Mouse (Mus musculus): ENCODE measurements around the gene Kcnk10.

Gene Kcnk10

DNA sequence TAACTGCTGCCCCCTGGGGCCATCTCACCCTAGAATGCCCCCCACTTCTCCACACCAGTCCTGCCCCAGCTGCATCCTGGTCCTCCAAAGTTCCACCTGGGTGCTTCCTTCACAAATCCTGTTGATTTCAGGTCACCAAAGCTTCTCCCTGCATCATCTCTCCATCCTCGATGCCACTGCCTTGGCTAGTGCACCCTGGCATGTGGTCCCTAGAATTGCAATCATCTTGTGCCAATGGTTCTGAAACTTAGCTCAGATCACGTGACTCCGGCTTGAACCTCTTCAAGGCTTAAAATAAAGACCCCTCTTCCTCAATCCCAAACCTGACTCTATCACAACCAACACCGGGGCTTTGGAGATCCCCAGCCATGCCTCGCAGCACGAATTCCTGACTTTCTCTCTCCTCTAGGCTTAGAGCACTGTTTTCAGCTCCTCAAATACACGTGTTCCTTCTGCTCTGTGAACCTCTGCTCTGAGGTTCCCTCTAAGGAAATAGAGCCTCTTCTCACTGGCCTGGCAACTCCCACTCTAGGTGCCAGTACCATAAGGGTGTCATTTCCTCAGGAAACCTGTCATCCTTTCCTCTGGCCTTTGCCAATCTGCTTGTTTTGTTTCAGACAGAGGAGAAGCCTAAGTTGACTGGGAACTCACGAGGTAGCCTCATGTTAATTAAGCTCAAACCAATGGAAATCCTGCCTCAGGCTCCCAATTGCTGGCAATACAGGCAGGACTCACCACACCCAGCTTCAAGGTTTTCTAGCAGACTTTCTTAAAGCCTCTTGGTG, 6.0 kb downstream of the Kcnk10 start:
- DNase-seq, result no peak

DNA sequence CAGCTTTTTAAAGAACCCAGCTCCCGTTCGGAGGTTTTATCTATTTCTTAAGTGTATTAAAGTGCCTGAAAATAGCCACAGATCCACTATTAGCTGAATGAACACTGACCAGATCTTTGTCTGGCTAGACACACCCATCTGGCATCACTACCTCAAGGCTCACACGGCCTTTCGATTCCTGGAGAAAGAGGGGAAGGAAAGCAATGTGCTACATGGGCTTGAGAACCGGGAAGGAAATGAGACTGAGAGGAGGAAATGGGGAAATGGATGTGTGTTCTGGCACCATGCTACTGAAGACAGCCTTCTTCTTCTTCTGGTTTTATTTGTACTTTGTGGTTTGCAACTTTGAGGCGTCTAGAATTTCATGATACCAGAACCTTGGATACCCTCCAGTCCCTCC, 8.7 kb downstream of the Kcnk10 start:
- DNase-seq, result no peak

DNA sequence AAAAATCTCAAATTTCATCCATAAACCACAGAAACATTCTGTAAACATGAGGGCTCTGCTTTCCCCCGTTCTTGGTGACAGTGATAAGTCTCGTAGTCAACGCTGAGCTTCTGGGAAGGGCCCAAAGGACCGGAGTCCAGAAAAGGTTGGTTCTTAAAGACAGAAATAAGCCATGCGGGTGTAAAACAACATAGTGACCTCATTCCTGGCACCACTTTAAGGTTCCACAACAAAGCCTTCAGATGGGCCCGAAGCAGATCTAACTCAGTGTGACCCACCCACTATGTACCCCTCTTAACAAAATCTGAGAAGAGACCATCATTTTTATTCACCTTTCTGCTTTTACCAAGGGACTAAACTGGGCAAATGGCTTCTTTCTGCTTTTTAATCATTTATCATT, 10.2 kb downstream of the Kcnk10 start:
- DNase-seq, result no peak

DNA sequence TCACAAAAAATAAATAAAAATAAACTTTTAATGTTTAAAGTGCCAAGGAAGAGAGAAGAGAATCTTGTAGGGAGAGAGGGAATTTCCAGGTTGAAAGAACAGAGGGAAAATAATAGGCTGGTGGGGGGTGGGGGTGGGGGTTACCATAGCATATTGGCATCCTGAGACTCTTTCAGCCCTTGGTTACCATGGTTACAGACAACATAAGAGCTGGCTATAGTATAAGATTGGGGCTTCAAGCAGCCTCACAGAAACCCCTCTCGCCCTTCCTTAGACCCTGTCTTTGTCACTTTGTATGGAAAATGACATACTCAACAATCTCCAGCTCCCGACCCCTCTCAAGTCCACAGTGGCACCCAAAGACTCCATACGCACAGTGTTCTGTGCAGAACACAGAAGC, 13.7 kb downstream of the Kcnk10 start:
- DNase-seq, result no peak

DNA sequence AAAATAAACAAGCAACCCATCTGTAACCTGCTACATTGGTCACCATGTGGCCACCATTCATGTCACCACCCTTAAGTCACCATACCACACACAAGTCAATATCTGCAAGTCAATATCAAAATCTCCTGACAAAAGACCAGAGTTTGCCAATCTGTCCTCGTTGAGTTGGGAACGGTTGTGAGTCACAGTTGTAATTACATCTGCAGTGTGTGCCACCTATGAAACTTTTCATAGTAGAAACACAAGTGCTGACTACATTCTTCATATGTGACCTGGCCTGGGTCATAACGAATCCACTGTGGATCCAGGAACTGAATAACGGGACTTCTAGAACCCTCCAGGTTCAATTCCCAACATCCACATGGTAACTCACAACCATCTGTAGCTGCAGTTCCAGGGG, 14.8 kb downstream of the Kcnk10 start:
- DNase-seq, result no peak

DNA sequence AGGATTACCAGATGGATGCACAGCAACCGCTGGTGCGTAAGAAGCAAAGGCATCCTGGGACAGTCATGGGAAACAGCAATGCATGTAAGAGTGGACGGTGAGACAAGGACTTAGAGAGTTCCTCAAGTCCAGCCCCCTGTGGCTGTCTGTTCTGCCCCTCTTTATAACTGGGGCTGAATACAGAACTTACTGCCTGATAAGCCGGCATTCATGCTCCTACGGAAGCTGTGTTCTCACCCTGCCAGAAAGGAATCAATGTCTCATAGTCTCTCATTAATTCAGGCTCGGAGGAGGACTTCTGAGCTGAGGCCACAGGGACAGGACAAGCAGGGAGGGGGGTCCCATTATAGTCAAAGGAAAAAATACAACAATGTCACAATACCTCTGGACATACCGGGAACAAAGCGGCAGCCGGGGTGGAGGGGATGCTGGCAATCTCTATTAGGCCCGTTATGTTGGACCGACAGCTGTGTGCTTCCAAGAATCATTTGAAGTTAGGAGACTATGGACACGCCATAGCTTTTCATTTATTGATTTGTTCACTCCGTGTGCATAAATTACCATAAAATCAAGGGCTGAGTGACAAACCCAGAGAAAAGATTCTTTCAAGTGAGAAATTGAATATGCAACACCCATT, 15.7 kb downstream of the Kcnk10 start:
- no peak for DNase-seq

DNA sequence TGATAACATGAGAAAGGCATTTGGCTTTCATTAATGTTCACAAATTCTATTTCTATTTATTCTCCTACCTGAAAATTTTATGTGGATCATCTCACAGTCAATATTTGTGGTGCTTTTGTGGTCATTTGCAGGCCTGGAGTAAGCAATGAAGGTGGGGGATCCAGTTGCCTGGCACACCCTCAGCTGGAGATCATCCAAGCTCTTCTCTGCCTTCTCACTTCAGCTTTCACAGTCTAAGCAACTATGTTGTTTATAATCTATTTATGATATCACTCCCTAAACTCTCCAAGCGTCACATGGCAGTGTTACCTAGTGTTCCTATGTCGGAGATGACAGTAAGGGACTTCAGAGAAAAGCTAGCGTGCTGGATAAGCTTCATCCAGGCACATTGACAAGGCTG, 18.1 kb downstream of the Kcnk10 start:
- no peak for DNase-seq

DNA sequence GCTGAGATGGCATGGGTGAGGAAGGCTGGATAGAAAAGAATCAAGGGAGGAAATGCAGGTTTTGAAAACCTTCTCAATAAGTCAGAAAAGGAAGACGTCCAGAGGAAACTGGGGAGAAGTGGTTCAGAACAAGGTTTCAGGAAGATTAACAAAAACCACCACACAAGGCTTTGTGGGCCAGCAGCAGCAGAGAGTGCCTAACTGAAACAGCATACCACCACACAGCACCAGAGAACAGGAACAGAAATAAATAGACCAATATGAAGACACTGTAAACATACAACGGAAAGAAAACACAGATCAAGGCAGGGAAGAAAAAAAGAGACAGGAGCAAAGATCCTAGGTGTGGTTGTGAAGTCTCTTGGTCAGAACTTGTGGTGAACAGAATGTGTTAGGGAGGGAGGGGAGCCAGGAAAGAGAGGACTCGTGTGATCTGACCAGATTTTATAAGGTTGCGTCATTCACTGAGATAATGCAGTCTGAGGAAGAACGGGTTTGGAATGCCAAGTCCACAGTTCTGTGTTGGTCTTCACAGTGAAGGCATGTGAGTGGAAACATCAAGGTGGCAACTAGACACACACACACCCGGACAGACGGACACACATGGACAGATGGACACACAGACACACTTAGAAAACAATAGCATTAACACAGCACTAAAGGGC, 21.0 kb downstream of the Kcnk10 start:
- DNase-seq, result no peak

DNA sequence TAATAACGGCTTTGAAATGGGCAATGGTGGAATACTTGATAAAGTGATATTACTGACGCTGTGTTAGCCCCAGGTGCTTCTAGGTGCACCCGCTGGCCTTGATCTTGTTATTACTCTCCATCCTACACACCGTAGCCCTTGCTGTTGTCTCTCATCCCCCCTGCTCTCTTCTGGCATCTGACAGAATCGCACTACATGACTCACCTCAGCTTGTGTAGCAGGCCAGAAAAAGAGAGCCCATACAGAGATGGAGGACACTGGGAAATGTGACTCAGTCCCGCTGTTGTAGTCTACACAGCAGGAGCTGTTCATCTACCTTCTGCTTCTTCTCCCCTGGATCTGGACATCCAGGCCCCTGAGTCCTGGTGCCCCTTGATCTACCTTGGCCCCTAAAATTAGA, 28.1 kb downstream of the Kcnk10 start:
- DNase-seq, result no peak

DNA sequence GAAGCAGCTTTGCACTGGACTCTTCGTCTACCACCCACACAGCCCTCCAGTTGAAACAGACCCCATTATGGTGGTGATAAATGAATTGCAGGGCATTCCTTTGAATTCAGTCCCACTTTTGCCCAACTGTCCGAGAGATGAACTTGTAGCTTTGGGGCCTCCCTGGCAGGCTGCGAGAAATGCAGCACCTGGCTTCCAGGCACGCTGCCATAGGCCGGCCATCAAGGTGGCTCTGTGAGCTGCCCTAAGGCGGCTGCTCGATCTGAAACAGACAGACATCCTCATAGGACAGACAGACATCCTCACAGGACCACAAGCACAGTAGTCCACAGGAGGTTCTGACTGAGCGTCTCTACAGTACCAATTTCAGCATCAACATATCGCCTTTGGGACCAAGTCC, 30.0 kb downstream of the Kcnk10 start:
- no peak for DNase-seq

DNA sequence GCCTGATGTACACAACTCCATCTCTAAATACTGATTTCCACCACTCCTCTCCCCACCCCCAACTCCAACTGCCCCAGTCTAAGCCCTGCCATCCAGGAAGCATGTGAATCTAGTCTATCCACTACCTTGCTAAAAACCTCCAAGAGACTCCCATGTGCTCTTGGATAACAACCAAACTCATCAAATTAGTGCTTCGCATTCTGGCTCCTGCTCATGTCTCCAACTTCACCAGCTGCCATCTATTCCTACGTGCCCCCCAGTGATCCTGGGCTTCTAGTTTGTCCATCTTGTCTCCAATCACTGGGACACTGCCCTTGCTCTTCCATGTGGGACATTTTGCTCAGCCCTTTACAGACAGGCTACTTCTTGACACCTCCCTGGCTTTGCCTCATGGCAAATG, 32.2 kb downstream of the Kcnk10 start:
- DNase-seq, result no peak

DNA sequence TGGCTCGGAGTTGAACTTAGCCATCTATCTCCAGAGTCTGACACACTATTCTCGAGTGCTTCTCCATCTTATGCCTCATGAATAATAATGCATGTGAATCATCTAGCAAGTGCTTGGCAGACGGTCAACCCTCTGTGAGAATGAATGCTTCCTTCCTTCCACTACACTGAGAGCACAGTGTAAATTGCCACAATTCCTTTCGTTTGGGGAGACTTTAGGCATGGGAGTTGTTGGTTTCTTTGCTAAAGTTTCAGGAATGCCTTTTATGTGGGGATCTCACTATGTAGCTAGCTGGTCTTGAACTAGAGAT, 32.9 kb downstream of the Kcnk10 start:
- DNase-seq, result no peak

DNA sequence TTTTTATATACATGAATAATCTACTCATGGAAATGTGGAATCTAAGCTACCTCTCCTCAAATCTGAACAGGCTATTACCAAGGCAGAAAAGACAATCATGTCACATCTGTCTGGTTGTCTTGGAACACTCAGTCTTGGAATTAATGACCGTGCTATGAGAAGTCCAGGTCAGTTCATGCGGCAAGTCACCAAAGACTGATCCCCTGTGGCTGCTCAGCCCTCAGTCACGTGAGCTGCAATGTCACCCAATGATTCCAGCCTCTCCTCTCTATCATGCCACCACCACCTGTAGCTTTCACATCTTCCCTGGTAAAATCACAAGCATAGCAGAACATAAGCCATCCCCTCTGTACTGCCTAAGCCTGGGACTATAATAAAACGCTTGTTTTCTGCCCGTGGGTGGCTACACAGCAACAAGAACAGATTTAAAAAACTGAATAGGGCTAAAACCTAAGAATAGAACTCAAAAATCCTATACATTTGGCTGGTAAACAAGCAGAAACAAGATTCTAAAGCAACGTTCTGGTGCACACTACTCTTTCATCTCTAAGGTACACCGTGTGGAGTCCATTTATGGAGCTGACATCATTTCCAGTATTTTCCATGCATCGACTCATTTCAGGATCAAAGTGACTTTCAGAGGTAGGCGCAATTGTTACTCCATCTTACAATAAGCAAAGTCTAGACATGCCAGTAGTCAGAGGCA, 33.4 kb downstream of the Kcnk10 start:
- no peak for DNase-seq

DNA sequence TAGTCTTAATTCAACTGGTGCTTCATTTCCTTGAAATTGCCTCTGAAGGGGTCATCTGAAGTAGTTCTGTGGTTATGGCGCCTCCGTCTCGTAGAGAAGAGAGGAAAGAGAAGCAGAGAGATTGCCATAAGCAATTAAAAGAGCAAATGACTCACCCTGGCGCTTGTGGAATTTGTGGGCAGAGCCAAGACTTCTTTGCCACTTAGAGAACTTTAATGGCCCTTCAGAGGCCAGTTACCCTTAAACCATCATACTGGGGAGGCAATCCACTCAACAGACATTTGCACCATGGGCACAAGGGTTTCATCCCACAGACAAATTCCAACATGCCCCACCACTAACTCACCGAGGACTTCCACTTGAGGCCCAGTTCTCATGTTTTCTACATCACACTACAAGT, 41.4 kb downstream of the Kcnk10 start:
- DNase-seq, result no peak

DNA sequence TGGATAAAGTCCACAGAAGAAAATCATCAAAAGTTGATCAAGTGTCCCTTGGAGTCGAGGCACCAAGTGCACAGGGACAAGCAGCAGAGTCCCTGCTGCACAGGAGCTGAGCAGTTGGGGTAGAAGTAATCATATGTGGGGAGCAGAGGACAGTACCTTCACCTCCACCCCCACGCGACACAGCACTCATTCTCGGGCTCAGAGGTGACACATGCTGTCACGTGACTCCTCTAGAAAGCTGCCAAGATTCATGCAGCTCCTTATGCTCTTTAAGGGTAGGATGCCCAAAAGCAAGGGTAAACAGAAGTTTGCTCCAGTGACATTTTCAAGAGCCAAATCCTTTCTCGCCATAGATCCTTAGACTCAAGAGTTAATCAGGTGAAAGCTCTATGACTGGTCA, 42.1 kb downstream of the Kcnk10 start:
- DNase-seq, result no peak

DNA sequence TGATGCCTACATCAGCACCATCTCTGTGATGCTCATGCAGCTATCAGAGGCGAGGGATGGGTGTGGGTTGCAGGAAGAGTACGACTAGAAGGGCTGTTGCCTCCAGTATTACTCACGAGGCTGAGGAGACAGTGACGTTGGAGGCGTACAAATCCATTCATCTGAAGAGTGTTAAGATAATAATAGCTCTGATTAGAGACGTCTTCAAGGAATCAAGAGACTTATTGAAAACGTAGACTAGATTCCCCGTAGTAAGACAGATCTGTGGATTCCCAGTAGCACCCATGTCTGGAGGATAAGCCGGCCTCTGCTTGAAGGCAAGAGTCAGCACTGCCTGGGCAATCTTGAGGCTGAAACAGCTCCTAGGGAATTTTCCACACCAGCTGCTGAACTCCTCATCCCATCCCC, 42.6 kb downstream of the Kcnk10 start:
- DNase-seq, result no peak

DNA sequence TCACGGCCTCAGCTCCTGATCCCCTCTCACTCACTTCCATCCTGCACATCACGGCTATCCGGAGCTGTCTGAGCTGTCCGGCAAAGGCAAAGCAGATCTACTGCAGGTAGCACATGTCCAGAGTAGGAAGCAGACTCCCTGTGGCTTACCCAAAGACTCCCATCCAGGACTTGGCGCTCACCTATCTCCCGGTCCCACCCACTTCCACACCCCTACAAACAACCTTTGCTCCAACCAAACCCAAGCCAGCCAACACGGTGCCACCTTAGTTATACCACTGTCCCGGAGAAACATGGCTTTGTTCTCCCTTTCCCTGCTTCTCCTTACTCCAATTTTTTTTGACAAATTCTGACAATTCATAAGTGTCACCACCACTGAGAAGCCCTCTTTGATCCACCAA, 49.5 kb downstream of the Kcnk10 start:
- DNase-seq, result no peak

DNA sequence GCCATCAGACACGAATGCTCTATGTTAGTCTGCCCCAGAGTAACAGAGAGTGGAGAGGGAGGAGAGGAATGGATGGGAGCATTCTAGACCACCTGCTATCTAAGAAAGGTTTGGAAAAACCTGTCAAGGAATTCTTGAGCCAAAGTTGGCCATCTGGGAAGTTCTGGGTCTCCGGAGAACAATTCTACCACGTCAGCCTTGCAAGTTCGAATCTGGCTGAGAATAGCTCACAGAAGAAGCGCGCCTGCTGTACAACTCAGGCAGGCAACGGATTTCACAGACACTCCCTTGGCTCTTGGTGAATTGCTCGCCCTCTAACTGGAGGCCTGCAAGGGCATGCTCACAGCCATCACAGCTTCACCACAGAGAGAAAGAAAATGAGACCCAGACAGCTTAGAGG, 52.7 kb downstream of the Kcnk10 start:
- no peak for DNase-seq

DNA sequence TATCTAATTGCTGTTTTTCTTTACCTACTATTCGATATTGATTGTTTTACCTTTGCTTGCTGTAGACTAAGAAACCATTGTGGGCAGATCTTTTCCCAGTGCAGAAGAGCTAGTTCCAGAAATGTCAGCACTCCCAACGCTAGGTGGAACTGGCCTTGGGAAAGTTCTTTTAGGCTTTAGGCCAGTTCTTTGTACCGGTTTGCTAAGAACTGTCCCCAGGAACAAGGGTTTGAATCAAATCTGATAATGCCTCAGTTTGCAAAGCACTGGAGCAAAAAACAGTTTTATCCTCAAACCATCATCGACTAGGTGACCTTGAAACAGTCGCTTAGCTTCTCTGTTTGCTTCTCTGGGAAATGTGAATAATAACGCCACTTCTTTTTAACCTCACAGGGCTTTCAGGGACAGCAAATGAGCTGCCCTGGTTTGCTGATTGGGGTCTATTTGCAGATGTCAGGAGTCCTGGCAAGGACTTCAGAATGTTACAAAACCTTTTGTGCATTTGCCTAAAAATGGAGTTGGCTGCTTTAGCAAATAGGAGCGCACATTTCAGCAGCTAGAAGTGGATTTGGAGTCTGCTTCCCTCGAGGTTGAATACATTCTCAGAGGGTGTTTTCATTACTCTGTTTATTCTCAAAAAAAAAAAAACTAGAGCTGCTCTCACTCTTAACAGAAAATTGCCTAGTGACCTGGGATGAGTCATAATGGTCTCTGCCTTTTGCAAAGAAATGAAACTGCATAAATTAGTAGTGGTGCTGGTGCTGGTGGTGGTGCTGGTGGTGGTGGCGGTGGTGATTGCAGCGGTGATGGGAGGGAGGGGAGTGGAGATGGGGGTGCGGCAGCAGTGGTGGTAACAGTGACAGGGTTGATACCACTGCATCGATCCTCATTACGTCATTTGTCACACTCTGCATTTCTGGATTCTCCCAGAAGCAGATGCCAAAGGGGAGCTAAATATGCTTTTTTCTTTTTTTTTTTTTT, 53.5 kb downstream of the Kcnk10 start:
- DNase-seq, result no peak

DNA sequence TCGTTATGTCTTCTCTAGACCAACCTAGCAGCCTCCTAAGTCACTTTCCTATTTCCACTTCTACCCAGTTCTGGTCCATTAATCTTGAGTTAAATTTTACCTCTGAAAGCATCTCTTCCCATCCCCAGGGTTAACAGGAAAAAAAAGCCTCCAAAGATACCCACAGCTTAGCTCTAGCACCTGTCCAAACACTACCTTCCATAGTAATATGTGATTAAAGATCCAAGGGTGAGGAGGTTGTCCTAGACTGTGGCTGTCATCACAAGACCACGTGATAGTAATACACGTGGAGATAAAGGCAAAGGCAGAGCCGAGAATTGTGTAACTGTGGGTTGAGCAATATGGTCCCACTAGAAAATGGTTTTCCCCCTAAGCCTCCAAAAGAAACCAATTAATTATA, 56.8 kb downstream of the Kcnk10 start:
- DNase-seq, result no peak

DNA sequence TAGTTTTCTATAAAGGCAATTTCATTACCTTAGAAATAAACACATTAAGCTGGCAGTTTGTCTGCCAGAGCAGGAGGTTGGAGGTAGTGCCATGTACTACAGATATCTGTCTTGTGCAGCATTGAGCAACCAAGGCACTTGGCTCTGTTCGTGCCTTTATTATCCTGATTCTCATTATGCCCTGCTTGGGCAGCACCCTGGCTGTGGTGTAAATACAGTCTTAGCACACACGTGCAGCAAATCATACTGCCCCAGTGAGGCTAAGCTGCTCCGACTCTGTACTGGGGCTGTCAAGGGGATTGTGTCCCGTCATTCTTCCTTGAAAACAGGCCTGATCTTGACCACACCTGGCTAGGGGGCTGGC, 57.6 kb downstream of the Kcnk10 start:
- no peak for DNase-seq

DNA sequence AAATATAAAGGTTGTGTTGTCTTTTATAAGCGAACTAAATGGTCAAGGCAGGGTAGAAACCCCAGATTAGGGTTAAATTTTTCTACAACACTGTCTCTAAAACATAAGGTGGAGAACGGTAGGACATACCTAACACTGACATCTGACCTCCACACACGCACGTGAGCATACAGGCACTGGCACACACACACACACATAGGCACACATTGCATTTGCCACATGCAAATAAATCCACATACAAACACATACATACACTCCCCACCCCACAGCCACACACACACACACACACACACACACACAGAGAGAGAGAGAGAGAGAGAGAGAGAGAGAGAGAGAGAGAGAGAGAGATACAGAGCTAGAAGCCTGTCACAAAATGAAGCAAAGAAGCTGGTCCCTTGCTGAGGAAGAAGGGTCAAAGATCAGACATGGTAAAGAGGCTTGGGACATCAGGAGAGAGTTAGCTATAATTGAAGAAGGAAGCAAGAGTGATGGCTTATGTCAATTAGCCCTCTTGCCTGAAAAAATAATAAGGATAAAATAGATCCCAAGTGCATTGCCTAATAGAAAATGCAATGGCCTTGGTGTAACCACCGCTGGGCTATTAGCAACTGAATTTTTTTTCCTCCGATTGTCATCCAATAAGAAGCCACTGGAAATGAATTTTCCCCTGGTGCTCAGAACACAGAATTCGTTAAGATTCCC, 58.1 kb downstream of the Kcnk10 start:
- no peak for DNase-seq
